ENCODE assay signal across 8 mouse cellular contexts in genomic region chr7:132812619-132813415, GRCm38 (mm10). TPM values are rescaled to one million over a fixed set of nuclear protein-coding genes. Genes with fewer than 3 reads are reported as not detected.
DNase-seq lines count a peak whose midpoint lies in the region; ATAC-seq lines count a peak whose summit lies in the region.

No protein-coding gene starts in this region.

- H3K4me3 ChIP-seq in heart, embryonic 11.5 days (ENCODE audit: low read depth, low read length): peak overlapping the region; percentile 68
- peak overlapping the region; percentile 81 for H3K4me3 ChIP-seq in kidney, embryonic 14.5 days (ENCODE audit: low read length)

- peak; percentile 38 to 40 for DNase-seq in CD8-positive naive resting alpha-beta T cell, adult 2 months (ENCODE audit: low read depth in 2 of 2, low spot score in 2 of 2)
- peak; percentile 51 for DNase-seq in adipocyte (ENCODE audit: low spot score)
- DNase-seq in embryo, embryonic 9.5 days (ENCODE audit: extremely low spot score): peak; percentile 49
- DNase-seq in lung, postnatal 10 days: peak; percentile 62
- peak; percentile 51 for DNase-seq in retina, embryonic 14.5 days (ENCODE audit: low spot score)
- DNase-seq in ovary, adult 18-20 months (ENCODE audit: low spot score): no peak

- no peaks in the 10 kb centered on the region for H3K36me3 ChIP-seq in heart, embryonic 11.5 days (ENCODE audit: control insufficient read depth, insufficient read depth, low read length)
- no peaks in the 10 kb centered on the region for H3K36me3 ChIP-seq in kidney, embryonic 14.5 days (ENCODE audit: control insufficient read depth, insufficient read depth, low read length)

- no peaks in the 10 kb centered on the region for H3K27me3 ChIP-seq in heart, embryonic 11.5 days (ENCODE audit: control insufficient read depth, insufficient read depth, low read length)
- H3K27me3 ChIP-seq in kidney, embryonic 14.5 days (ENCODE audit: control insufficient read depth, insufficient read depth, low read length): no peaks in the 10 kb centered on the region

- peak overlapping the region; percentile 91 for H3K27ac ChIP-seq in heart, embryonic 11.5 days (ENCODE audit: low read depth, low read length)
- peak overlapping the region; percentile 88 for H3K27ac ChIP-seq in kidney, embryonic 14.5 days (ENCODE audit: low read depth, low read length)

- peak overlapping the region; percentile 90 for H3K9ac ChIP-seq in heart, embryonic 11.5 days (ENCODE audit: low read depth, low read length)
- peak overlapping the region; percentile 89 for H3K9ac ChIP-seq in kidney, embryonic 14.5 days (ENCODE audit: low read depth, low read length)

- under 1% methylated on average over 59 of the region's 59 CpGs for WGBS in heart, embryonic 11.5 days (ENCODE audit: insufficient replicate concordance)
- WGBS in kidney, embryonic 14.5 days: under 1% methylated on average over 59 of the region's 59 CpGs

- peak overlapping the region; percentile 88 for H3K4me2 ChIP-seq in heart, embryonic 11.5 days
- peak overlapping the region; percentile 80 for H3K4me2 ChIP-seq in kidney, embryonic 14.5 days (replicated peaks; ENCODE audit: low read depth, low read length)

- peak; percentile 12; the same call in 1 of the 2 replicates for ATAC-seq in heart, embryonic 11.5 days (replicated peaks; ENCODE audit: insufficient number of reproducible peaks, low FRiP score, low TSS enrichment)
- ATAC-seq in kidney, embryonic 14.5 days (ENCODE audit: low FRiP score, low TSS enrichment): peak; percentile 47

- no peaks in the 10 kb centered on the region for H3K9me3 ChIP-seq in heart, embryonic 11.5 days (replicated peaks; ENCODE audit: control insufficient read depth, low read length)
- H3K9me3 ChIP-seq in kidney, embryonic 14.5 days (ENCODE audit: control insufficient read depth, low read length): no peaks in the 10 kb centered on the region

- H3K4me1 ChIP-seq in heart, embryonic 11.5 days (ENCODE audit: control insufficient read depth, insufficient read depth, low read length): peaks cover 31% of the 10 kb centered on the region
- peaks cover 43% of the 10 kb centered on the region for H3K4me1 ChIP-seq in kidney, embryonic 14.5 days (ENCODE audit: control insufficient read depth, insufficient read depth, low read length)

RNA-seq across cellular contexts. Expression of gene Fam53b, which starts 0.9 kb away (rescaled TPM):
- polyA plus RNA-seq in heart, embryonic 11.5 days (2014; fragmentation: Nextera tagmentation; extraction: Ambion mirVana): 11.9 and 14.5 TPM in 2 replicates
- polyA plus RNA-seq in kidney, embryonic 14.5 days (2014; fragmentation: Nextera tagmentation; extraction: Ambion mirVana): 17.0 and 22.1 TPM in 2 replicates

RNA-seq across cellular contexts. Expression of gene Eef1akmt2, which starts 39.7 kb away (rescaled TPM):
- polyA plus RNA-seq in heart, embryonic 11.5 days (2014; fragmentation: Nextera tagmentation; extraction: Ambion mirVana): 43.7 and 44.4 TPM in 2 replicates
- 72.4 and 101 TPM in 2 replicates for polyA plus RNA-seq in kidney, embryonic 14.5 days (2014; fragmentation: Nextera tagmentation; extraction: Ambion mirVana)

RNA-seq across cellular contexts. Expression of gene Abraxas2, which starts 46.2 kb away (rescaled TPM):
- polyA plus RNA-seq in heart, embryonic 11.5 days (2014; fragmentation: Nextera tagmentation; extraction: Ambion mirVana): 31.5 and 35.2 TPM in 2 replicates
- 37.6 and 50.0 TPM in 2 replicates for polyA plus RNA-seq in kidney, embryonic 14.5 days (2014; fragmentation: Nextera tagmentation; extraction: Ambion mirVana)
